Mouse (Mus musculus) forebrain, embryonic 15.5 days (tissue): ENCODE measurements around the gene Rps21. TPM values are rescaled to one million over a fixed set of nuclear protein-coding genes. Genes with fewer than 3 reads are reported as not detected.
"Not testable (repeated sequence)": the region's sequence is repeated elsewhere in the genome, so short reads cannot be mapped to it uniquely, and the experiment has no call there.

Experiments
- ATAC-seq: fragments of 200-750 bp; cut with Nextera tagmentation; replicated peaks from 2 replicates; pipeline ENCODE4 v1.8.0; 2017; ENCODE audit warnings: mild to moderate bottlenecking, moderate TSS enrichment, moderate library complexity
- H3K27ac ChIP-seq: fragments of 300-500 bp; sonication (generic); replicated peaks from 2 replicates; pipeline ENCODE4 v1.5.1; 2015; ENCODE audit warnings: mild to moderate bottlenecking, inconsistent platforms
- H3K27me3 ChIP-seq: fragments of 300-500 bp; sonication (generic); 2 replicates; pipeline ENCODE4 v1.6.1; 2015; ENCODE audit warnings: inconsistent platforms
- H3K36me3 ChIP-seq: fragments of 300-500 bp; sonication (generic); 2 replicates; pipeline ENCODE4 v1.6.1; 2015; ENCODE audit warnings: mild to moderate bottlenecking, inconsistent platforms
- H3K4me1 ChIP-seq: fragments of 300-500 bp; sonication (generic); 2 replicates; pipeline ENCODE4 v1.6.1; 2015; ENCODE audit warnings: inconsistent platforms
- H3K4me2 ChIP-seq: fragments of 300-500 bp; sonication (generic); replicated peaks from 2 replicates; pipeline ENCODE4 v1.6.1; 2015; ENCODE audit warnings: mild to moderate bottlenecking, inconsistent platforms
- H3K4me3 ChIP-seq: fragments of 300-500 bp; sonication (generic); 2 replicates; pipeline ENCODE4 v1.5.1; 2015; ENCODE audit warnings: mild to moderate bottlenecking, inconsistent platforms
- H3K9ac ChIP-seq: fragments of 300-500 bp; sonication (generic); replicated peaks from 2 replicates; pipeline ENCODE4 v1.6.1; 2015; ENCODE audit warnings: mild to moderate bottlenecking, inconsistent platforms
- H3K9me3 ChIP-seq: fragments of 300-500 bp; sonication (generic); 2 replicates; pipeline ENCODE4 v1.6.1; 2016; ENCODE audit warnings: inconsistent platforms
- WGBS: fragments of 180-500 bp; shearing (Covaris S2); methylation state at CpG from one replicate; pipeline ENCODE4 v1.1.7; 2015; ENCODE audit warnings: mixed read lengths; 5-methylcytosine and 5-hydroxymethylcytosine counted together
- polyA plus RNA-seq: library from polyadenylated mRNA; unstranded; fragments of >200 nt; fragmentation: Nextera tagmentation; extraction: Ambion mirVana; gene quantifications from 2 replicates; pipeline ENCODE4 v1.2.1, GENCODE M21; 2015

Rps21 gene
- polyA plus RNA-seq, 1 experiment from 2014 or later, result 407 TPM

- peaks cover 4% of the 10 kb centered on the region for H3K4me1 ChIP-seq
- peak; percentile 93 for ATAC-seq
- no peak overlapping the region for H3K4me2 ChIP-seq
- no peak overlapping the region for H3K9ac ChIP-seq
- no peak overlapping the region for H3K4me3 ChIP-seq
- WGBS, result 30% methylated on average over 11 of the region's 11 CpGs
- no peaks in the 10 kb centered on the region for H3K36me3 ChIP-seq
- H3K27me3 ChIP-seq, result no peaks in the 10 kb centered on the region
- H3K27ac ChIP-seq, result no peak overlapping the region
- no peaks in the 10 kb centered on the region for H3K9me3 ChIP-seq
Measured at GRCm38 (mm10) chr2:180250930-180251611, 6.1 kb upstream of the Rps21 start.

- H3K36me3 ChIP-seq, result no peaks in the 10 kb centered on the region
- peaks cover 9% of the 10 kb centered on the region for H3K4me1 ChIP-seq
- H3K27me3 ChIP-seq, result no peaks in the 10 kb centered on the region
- H3K9me3 ChIP-seq, result no peaks in the 10 kb centered on the region
- H3K4me3 ChIP-seq, result no peak overlapping the region
- no peak overlapping the region for H3K9ac ChIP-seq
- 42% methylated on average over 3 of the region's 3 CpGs for WGBS
- no peak overlapping the region for H3K4me2 ChIP-seq
- no peak overlapping the region for H3K27ac ChIP-seq
- 0 out of 2 replicates have a peak, but pooled peaks have one; percentile 1 for ATAC-seq
Measured at GRCm38 (mm10) chr2:180251838-180252237, 5.3 kb upstream of the Rps21 start.

GRCm38 (mm10) chr2:180254436-180255209, 2.6 kb upstream of the Rps21 start:
- H3K4me1 ChIP-seq, result peaks cover 20% of the 10 kb centered on the region
- no peak overlapping the region for H3K27ac ChIP-seq
- H3K36me3 ChIP-seq, result peaks cover 13% of the 10 kb centered on the region
- ATAC-seq, result no peak
- no peak overlapping the region for H3K4me2 ChIP-seq
- H3K9me3 ChIP-seq, result no peaks in the 10 kb centered on the region
- no peaks in the 10 kb centered on the region for H3K27me3 ChIP-seq
- WGBS, result 90% methylated on average over 5 of the region's 5 CpGs
- H3K4me3 ChIP-seq, result no peak overlapping the region
- H3K9ac ChIP-seq, result no peak overlapping the region

DNA sequence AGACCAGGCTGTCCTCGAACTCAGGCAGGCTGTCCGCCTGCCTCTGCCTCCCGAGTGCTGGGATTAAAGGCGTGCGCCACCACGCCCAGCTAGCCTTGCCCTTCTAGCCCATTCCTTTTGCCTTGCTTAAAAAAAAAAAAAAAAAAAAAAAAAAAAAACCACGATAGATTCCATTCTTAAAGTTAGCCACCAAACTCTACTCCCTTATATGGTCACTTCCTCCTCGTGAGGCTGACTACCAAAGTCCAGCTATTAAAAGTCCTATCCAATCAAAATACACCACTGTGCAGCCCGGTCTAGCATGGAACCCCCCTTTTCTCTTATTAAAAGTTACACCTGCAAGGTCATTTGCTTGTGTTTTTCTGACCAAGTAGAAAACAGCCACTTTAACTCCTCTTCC, 1.5 kb upstream of the Rps21 start:
- Histone ChIP-seq H3K4me3 (peak overlapping the region; percentile 90), H3K4me2 (peak overlapping the region; percentile 77), H3K36me3 (peaks cover 20% of the 10 kb centered on the region), H3K9ac (no peak overlapping the region), H3K27ac (no peak overlapping the region), H3K27me3 (no peaks in the 10 kb centered on the region), H3K4me1 (peaks cover 20% of the 10 kb centered on the region), H3K9me3 (no peaks in the 10 kb centered on the region)
- no peak for ATAC-seq
- 86% methylated on average over 9 of the region's 9 CpGs for WGBS

DNA sequence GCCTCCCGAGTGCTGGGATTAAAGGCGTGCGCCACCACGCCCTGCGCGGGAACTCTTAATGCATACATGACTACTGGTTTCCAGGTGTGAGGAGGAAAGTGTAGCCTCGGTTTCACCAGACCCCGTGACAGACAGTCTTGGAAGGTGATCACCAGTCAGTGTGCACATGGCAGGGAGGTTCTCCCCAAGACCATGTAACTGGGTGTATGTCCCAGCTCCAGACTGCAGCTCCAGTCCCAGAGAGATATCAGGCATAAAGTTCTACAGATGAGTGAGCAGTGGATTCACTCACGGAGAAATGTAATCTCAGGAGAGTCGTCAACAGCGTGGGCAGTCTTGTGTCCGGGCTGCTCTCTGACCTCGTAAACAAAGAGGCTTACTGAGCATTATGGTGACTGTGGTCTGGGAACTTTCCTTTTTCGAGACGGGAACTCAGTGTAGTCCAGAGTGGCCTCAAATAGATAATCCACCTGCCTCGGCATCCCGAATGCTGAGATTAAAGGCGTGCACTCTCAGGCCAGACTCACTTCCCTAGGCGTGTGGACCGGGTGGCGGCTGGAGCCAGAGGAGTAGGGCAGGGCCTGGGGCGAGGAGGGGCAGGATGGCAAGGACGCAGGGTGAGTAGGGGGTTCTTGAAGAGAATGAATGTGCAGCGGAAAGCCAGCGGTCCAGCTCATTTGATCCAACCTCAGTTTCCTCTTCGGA, 729 bp upstream of the Rps21 start:
- peak overlapping the region; percentile 95 for H3K27ac ChIP-seq
- no peaks in the 10 kb centered on the region for H3K27me3 ChIP-seq
- WGBS, result 26% methylated on average over 26 of the region's 26 CpGs
- peak; percentile 75 for ATAC-seq
- H3K4me1 ChIP-seq, result peaks cover 20% of the 10 kb centered on the region
- peak overlapping the region; percentile 83 for H3K9ac ChIP-seq
- peaks cover 25% of the 10 kb centered on the region for H3K36me3 ChIP-seq
- peak overlapping the region; percentile 90 for H3K4me3 ChIP-seq
- H3K9me3 ChIP-seq, result no peaks in the 10 kb centered on the region
- peak overlapping the region; percentile 77 for H3K4me2 ChIP-seq

GRCm38 (mm10) chr2:180257963-180258865, 1.0 kb downstream of the Rps21 start:
- WGBS, result 55% methylated on average over 11 of the region's 11 CpGs
- Histone ChIP-seq H3K36me3 (peaks cover 37% of the 10 kb centered on the region), H3K4me2 (peak overlapping the region; percentile 84), H3K4me3 (peak overlapping the region; percentile 90), H3K27me3 (no peaks in the 10 kb centered on the region), H3K9me3 (no peaks in the 10 kb centered on the region), H3K27ac (peak overlapping the region; percentile 95), H3K9ac (peak overlapping the region; percentile 95), H3K4me1 (peaks cover 20% of the 10 kb centered on the region)
- ATAC-seq, result no peak

GRCm38 (mm10) chr2:180258951-180259484, 1.8 kb downstream of the Rps21 start:
- H3K27me3 ChIP-seq, H3K9me3 ChIP-seq, H3K4me2 ChIP-seq, H3K27ac ChIP-seq, ATAC-seq, H3K9ac ChIP-seq, H3K4me3 ChIP-seq: not testable (repeated sequence)
- peaks cover 20% of the 10 kb centered on the region for H3K4me1 ChIP-seq
- H3K36me3 ChIP-seq, result peaks cover 45% of the 10 kb centered on the region
- 76% methylated on average over 10 of the region's 10 CpGs for WGBS

DNA sequence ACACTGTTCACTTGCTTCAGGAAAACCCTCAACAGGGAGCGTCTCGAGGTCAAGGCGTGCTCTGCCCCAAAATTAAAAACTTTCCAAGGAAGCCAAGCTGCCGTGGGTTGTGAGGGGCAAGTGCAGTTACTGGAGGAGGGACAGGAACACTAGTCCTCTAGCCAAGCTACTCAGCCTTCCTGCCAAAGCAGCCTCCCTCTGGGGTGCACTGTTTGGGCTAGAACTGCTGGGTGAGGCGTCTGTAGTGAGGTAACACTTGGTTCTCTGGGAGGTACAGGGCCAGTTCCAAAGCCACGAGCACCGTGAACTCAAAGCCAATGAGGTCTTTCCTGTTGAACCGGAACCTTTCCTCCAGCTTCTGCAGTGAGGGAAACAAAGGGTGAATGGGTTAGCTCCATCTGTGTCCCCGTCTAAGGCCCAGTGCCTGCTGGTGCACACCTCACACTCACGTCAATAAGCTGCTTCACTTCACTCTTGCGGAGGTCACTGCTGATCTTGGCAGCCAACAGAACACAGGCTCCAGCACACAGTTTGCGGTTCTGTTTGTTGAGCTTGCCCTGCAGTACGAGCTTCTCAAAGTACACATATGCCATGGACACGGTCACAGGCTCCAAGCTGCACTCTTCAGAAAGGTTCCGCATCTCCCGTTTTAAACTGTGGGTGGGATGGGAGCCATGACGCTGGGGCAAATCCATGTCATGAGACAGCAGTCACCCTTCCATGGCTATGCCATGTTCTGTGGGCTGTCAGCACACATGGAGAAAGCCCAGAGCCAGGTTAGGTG, 2.8 kb downstream of the Rps21 start:
- not testable (repeated sequence) for H3K9me3 ChIP-seq, H3K4me3 ChIP-seq, ATAC-seq, H3K4me2 ChIP-seq, H3K27ac ChIP-seq, H3K9ac ChIP-seq, H3K27me3 ChIP-seq
- WGBS, result 73% methylated on average over 17 of the region's 17 CpGs
- peaks cover 20% of the 10 kb centered on the region for H3K4me1 ChIP-seq
- H3K36me3 ChIP-seq, result peaks cover 48% of the 10 kb centered on the region

DNA sequence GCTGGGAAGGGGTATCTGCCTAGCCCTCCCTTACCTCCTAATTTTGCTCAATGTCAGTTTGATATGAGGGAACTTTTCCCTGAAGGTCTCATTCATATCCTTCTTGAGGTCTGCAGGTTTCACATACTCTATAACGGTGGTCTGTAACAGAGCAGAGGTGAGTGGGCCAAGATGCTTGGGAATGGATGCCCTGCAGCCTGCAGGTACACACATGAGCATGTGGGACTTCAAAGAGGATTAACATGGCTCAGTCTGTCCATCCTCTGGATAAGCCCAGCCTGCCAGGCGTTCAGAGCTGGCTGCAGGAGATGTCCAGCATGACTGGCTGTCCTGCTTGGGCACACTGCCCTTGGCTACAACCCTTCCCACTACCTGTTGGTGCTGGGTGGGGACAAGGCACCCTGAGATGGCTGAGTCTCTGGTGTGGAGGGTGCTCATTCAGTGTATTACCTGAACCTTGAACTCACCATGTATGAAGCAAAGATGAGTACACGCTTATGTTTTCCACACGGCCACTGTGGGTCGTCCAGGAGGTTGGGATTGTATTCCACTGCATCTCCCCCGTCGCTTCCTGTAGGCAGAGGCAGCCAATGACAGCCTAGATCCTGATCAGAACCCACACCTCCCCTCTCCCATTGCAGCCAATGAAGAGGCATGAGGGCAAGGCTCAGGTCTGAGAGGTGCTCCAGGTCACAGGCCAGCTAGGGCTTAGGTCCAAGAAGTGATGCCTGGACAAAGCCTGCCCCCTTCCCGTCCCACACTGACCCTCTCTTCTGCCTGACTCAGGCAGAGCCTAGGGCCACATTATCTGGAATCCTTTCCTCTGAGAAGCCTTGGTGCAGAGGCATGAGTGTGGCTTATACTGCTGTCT, 3.7 kb downstream of the Rps21 start:
- Histone ChIP-seq H3K27me3 (no peaks in the 10 kb centered on the region), H3K4me1 (peaks cover 18% of the 10 kb centered on the region), H3K9ac (no peak overlapping the region), H3K27ac (no peak overlapping the region), H3K4me3 (no peak overlapping the region), H3K4me2 (no peak overlapping the region), H3K9me3 (no peaks in the 10 kb centered on the region), H3K36me3 (peaks cover 48% of the 10 kb centered on the region)
- no peak for ATAC-seq
- 66% methylated on average over 8 of the region's 8 CpGs for WGBS

GRCm38 (mm10) chr2:180261901-180262300, 4.7 kb downstream of the Rps21 start:
- H3K4me2 ChIP-seq, result no peak overlapping the region
- peaks cover 11% of the 10 kb centered on the region for H3K4me1 ChIP-seq
- no peak for ATAC-seq
- no peaks in the 10 kb centered on the region for H3K9me3 ChIP-seq
- no peak overlapping the region for H3K9ac ChIP-seq
- H3K36me3 ChIP-seq, result peaks cover 48% of the 10 kb centered on the region
- no peak overlapping the region for H3K27ac ChIP-seq
- no peaks in the 10 kb centered on the region for H3K27me3 ChIP-seq
- whole genome bisulfite sequencing, result 91% methylated on average over 7 of the region's 7 CpGs
- no peak overlapping the region for H3K4me3 ChIP-seq
